Mouse (Mus musculus) urinary bladder, postnatal 14 days (tissue): Measurements from ENCODE around the gene Trim63.
"Not testable (repeated sequence)": the region's sequence is repeated elsewhere in the genome, so short reads cannot be mapped to it uniquely, and the experiment has no call there.

Experiments used
- DNase-seq: peaks from one replicate; pipeline ENCODE4 v3.0.0; 2021; ENCODE audit warnings: low spot score

Trim63 gene

DNA sequence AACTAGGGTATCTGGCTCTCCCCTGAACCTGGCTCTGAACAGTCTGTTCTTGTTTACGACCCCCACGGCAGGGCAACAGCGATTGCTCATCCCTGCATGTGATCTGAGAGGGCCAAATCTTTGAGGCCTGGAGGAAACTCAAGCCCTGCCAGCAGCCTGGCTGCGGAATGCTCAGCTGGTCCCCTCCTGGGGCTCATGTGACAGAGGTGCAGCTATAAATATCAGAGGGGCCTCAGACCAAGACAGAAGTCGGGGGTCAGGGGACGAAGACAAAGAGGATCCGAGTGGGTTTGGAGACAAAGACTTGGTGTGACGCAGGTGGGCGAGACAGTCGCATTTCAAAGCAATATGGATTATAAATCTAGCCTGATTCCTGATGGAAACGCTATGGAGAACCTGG lies at the start of gene Trim63:
TSS of gene Trim63 (plus strand) at position 245 of the 400 bp plus-strand sequence.
- DNase-seq, result no peak

DNA sequence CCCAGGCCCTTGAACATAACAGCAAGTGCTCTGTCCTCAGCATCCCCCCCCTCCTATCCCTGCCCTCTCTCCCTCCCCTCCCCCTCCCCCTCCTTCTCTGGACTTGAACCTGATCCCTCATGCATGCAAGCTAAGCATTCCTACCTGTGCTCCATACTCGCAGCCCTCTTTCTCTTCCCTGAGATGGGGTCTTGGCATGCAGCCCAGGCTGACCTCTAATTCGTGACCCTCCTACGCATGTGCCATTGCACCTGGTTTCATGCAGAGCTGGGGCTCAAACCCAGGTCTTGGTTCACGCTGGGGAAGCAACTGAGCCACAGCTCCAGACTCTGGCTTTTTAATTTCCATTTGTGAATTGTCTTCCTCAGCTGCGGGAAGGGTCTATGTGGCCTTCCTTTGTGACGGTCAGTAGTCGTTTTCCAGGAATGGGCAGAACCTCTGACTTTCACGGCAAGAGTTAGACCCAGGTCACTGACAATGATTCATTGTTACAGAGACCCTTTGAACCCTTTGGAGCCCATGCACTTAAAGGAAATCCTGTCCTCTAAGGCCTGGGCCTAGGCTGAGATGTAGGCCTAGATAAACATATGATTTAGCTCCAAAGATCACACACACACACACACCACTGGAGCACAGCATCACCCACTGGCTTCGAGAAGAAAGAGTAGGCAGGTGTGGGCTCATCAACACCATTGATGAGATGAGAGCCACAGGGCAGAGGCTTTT lies 48.9 kb upstream of the Trim63 start:
- DNase-seq, result no peak

DNA sequence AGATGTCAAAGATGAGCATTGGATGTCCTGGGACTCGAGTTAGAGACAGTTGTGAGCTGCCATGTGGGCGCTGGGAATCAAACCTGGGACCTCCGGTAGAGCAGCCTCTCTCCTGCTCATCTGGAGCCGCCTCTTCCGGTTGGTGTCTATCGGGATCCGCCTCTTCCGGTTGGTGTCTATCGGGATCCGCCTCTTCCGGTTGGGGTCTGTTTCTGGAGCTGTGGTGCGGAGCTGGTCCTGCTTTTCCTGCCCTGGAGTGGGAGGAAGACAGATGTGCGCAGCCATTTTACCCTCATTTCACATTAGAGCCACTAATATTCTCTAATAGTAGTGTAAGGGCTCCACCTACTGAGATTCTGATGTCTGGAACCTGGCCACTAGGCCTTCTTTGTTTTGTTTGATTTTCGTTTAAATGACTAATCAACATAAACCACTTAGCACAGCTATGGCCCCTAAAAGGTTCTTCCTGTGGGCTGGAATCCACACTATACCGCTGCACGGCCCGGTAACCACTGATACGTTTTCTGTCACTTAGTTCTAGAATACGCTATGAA lies 46.7 kb upstream of the Trim63 start:
- no peak for DNase-seq

DNA sequence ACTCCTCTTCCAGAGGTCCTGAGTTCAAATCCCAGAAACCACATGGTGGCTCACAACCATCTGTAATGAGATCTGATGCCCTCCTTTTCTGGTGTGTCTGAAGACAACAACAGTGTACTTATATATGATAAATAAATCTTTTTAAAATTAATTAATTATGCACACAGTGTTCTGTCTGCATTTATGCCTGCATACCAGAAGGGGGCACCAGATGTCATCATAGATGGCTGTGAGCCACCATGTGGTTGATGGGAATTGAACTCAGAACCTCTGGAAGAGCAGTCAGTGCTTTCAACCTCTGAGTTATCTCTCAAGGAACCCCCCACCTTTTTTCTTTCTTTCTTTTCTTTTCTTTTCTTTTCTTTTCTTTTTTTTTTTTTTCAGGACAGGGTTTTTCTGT lies 45.3 kb upstream of the Trim63 start:
- not testable (repeated sequence) for DNase-seq

DNA sequence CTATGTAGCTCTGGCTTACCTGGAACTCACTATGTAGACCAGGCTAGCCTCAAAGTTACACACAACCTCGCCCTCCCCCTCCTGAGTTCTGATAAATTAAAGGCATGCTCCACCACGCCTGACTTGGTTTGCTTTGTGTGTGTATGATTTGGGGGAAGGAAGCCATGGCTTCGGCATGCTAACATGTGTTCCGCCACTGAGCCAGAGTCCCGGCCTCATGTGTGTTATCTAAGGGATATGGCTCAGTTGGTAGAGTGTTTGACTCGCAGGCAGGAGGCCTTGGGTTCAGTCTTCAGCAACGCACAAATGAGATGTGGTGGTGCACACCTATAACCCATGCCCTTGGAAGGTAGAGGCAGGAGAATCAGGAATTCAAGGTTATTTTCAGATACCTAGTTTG lies 42.9 kb upstream of the Trim63 start:
- DNase-seq, result no peak

DNA sequence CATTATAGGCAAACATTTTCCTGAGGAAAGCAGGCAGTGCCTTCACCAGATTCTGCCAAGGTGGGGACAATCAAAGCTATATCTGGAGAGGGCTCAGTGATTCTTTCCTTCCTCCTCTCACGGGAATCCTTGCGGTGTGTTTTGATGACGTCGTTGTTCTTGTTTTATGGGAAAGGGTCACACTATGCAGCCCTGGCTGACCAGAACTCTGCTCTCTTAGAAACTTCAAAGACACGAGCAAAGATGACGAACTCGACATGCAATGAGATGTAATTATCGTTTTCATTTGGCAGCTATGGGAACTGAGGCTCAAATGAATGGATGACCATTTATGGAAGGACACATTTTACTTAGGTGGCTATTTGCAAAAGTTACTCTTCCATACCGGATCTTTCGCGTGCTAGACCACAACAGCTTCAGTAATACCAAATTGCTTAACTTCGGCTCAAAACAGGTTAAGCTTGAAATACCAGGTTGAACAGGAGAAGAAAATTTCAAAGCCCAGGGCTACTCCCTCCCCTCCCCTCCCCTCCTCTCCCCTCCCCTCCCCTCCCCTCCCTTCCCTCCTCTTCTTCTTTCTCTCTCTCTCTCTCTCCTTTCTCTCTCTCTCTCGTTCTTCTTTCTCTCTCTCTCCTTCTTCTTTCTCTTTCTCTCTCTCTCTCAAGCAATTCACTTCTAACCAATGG lies 42.0 kb upstream of the Trim63 start:
- DNase-seq, result no peak

DNA sequence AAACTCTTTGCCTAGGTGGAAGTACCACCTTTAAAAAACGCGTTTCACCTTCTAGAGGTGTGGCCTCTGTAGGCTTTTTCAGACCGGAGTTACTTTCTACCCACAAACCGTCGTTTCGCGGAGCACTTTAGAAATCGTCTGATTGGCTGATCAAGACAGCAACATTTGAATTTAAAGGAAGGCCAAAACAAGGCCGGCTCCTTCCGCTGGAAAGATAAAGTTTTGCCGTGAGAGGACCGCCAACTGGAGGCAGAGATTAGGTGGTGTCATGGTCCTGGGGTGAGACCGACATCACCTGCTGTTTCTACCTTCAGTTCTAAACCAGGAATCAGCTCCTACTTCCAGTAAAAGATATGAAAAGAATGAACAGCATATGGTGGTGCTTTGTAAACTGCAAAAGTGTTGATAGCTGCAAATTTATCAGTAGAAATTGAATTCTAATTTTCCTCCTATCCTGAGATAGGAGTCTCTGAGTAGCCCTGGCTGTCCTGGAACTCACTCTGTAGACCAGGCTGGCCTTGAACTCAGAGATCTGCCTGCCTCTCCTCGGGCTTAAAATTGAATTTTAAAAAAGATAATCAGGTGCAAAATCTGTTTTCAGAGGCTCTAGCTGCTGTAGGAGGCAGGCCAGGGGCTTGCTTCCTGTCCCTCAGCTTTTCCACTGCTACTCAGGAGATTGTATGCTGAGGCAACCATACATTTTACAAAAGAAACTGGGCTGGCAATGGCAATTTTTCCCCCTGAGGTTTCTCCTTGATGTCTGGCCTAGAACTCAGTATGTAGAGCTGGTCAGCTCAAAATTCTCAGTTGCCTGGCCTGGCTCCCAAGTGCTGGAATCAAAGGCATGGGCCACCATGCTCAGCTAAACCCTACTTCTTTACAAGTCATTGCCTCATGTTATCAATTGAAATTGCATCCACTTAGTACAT lies 41.2 kb upstream of the Trim63 start:
- peak; percentile 48 for DNase-seq

DNA sequence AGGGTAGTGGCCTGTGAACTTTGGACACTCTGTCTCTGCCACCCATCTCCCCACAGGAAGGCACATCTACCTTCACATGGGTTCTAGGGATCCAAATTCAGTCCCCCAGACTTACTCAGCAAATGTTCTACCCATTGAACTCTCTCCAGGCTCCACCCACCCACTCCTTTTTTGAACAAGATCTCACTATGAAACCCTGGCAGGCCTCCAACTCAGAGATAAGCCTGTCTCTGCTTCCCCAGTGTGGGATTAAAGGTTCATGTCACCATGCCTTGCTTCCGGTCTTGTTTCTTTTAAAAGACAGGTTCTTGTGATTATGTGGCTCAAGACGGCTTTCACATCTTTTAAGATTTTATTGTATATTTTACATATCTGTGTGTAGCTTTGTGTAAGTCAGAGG lies 30.0 kb upstream of the Trim63 start:
- no peak for DNase-seq

DNA sequence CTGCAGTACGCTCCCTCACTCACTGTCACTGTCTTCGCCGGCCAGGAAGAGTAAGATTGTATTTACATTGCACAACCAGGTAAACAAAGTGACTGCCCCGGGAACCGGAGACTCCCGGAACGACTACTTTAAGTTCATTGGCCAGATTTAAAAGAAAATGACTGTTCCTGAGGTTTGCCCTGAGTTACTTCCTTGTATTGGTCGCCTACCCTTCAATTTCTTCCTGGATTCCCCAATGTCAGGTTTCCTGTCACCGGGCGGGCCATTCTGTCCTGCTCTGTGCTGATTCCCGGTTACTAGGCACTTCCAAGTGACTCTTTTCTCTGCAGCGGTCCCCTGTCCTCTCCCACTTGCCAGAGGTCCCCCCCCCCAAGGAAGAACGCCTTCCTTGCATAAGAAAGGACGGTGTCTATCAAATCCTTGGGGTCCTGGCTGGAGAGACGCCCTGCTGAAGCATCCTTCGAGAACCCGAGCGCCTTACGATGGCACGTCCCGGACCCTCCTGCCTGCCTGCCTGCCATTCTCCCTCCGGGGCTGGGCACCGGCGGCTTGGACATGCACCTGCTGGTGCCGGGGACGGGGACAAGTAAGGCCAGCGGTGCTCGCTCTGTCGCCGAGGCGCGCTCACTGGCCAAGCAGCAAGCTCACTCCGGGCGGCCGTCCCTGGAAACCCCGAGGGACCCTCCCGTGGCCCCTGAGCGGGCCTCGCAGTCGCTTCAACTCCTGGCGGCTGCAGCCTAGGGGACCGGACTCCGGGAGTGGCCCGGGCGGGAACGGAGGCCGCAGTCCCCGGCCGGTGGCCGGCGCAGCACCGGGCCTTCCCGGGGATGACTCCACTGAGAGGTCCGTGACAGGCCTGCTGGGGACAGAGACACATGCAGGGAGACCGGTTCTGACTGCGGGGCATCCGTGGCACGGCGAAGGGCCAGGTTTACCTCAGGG lies 28.4 kb upstream of the Trim63 start:
- peak; percentile 39 for DNase-seq

DNA sequence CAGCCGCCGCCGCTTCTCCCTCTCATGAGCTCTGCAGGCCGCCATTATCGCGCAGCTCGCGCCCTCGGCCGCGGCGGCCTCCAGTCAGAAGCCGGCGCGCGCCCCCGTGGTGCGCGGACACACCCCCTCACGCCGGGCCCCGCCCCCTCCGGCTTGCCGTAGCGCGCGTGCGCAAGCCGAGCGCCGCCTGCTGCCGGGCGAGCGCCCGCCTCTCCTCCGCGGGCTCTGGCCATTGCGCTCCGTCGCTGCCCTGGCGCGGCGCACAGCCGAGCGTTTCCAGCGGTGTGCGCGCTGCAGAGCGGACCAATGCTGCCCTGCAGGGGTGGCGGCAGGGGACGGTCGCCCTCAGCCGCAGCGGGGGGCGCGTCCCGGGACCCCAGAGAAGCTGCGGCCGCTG lies 27.8 kb upstream of the Trim63 start:
- peak; percentile 95 for DNase-seq

DNA sequence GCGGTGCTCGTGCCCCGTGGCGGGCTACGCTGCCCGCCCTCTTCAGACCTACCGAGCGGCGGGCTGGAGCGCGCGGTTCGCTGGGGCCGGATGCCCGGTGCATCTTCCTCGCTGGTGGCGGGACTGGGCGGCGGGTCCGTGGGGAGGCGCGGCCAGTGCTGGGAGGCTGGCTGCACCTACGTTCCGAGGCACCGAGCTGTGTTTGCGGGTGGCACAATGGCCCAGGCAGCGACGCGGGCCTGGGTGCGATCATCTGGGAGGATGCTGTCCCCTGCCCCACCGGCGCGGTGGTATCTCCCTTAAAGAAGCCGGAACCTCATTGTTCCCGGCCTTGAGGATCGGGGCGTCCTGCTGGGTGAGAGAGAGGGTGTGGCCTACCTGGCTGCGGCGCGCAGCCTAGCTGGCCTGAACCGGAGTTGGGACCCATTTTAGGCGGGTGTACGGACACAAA lies 27.3 kb upstream of the Trim63 start, which contains the start of gene Pdik1l:
TSS of gene Pdik1l (minus strand) at position 321 of the 451 bp plus-strand sequence.
- peak; percentile 80 for DNase-seq

DNA sequence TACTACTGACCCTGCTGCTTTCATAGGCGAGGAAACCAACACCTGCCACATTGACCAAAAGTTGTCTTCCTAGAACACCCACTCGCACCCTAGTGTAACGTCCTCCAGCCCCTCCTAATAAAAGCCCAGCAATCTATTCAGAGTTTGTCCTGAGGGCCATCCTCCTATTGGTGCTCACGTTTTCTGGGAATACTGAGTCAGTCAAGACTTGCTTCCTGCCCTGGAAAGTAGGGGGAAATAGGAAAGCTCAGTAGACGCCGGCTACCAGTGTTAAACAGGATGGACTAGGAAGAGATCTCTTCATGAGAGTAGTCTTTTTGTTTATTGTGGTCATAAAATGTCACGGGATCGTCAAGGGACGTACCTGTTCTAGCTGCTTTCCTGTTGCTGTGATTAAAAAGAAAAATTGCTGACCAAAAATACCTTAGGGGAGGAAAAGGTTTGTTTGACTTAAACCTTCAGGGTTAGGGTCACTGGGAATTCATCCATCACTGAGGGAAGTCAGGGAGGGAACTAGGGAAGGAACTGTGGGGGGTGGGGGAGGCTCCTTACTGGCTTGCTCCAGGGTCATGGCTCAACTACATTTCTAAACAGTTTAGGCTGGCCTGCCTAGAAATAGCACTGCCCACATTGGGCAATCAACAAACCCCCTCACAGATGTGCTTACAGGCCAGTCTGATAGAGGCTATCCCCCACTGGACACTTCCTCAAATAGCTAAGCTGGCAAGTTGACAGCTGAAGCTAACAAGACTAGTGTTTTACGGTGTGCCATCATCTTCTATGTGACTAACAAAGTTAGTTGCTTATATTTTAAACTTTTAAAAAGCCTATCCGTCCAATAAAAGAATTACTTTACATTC lies 26.3 kb upstream of the Trim63 start:
- no peak for DNase-seq

DNA sequence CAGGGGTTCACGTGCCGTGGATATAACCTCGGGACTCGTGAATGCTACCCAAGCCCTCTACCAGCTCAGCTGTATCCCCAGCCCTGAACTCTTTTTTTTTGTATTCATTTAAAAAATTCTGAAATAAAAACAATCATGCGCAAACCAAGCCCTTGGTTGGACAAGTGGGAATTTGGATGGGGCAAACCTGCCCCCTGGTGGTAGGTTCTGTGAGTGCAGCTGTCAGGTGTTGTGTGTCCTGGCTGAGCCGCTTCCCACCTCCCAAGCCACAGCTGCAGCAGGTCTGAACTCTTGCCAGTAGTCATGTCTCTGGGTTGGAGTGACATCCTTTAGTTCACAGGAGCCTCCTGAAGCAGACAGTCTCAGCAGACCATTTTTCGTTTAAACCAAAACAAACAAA lies 22.9 kb upstream of the Trim63 start:
- DNase-seq, result peak; percentile 72

DNA sequence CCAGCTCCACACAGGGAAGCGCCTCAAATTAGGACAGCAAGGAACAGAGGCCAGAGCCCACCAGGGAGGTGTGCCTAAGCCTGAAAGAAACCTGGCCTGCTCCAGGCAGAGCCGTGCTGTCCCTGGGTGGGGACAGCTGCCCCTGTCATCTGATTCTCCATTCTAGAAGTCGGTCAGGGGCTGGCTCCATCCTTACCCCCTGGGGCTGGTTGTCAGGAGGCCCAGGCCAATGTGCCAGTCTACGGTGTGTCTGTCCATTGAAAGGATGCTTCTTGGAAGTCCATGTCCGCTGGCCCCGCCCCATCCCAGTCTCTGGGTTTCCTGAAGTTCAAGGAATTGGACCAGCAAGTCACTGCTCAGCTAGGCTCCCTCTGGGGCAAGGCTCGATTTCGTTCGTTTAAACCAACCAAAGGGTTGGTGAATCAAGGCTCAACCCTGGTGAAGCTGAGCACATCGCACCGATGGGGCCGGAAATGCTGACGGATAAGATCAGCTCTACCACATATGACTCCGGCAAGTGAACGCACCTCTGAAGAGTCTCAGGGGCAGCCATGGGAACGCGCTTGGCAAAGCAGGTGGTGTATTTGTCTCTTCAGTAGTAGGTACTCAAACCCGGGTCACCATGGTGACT lies 21.7 kb upstream of the Trim63 start:
- DNase-seq, result no peak

DNA sequence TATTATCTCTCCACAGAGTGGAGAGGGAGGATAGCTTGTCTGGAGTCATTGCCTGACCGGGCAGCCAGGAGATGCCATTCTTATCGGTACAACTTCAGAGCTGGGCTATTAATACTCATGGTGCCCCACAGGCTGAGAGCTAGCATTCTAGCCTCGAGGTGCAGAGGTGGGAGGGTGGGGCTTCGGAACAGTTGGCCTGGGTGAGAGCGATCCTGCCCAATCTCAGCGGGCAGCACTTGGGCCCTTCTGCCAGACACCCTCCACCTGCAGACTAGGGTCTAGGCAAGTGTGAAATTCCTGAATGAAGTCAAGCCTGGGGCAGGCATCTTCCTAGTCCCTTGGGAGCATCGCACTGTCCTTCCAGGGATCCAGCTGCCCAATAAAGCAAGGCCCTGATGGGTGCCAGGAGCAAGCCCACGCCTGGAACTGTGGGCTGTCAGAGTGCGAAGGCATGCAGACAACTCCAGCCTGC lies 21.2 kb upstream of the Trim63 start:
- no peak for DNase-seq

DNA sequence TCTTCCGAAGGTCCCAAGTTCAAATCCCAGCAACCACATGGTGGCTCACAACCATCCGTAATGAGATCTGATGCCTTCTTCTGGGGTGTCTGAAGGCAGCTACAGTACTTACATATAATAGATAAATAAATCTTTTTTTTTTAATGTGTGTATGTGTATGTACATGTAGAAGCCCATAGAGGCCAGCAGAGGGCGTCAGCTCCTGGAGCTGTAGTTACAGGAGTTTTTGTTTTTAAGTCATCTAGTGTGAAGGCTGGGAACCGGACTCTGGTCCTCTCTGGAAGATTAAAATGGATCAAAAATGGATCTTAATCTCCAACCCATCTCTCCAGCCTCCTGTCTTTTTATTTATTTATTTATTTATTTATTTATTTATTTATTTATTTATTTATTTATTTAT lies 18.8 kb upstream of the Trim63 start:
- DNase-seq, result not testable (repeated sequence)

DNA sequence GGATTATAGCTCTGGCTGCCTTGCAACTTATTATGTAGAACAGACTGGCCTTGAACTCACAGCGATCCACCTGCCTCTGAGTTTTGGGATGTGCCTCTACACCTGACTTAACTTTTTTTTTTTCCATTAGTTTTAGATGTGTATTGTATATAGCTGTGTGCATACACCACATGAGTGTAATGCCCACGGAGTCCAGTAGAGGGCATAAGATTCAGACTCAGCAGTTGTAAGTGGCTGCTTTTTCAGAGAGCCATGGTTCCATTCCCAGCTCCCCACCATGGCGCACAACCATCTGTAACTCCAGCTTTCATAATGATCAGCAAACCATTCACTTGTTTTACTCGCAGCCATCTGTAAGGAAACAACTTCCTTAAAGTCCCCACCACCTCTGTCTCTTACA lies 18.4 kb upstream of the Trim63 start:
- no peak for DNase-seq

DNA sequence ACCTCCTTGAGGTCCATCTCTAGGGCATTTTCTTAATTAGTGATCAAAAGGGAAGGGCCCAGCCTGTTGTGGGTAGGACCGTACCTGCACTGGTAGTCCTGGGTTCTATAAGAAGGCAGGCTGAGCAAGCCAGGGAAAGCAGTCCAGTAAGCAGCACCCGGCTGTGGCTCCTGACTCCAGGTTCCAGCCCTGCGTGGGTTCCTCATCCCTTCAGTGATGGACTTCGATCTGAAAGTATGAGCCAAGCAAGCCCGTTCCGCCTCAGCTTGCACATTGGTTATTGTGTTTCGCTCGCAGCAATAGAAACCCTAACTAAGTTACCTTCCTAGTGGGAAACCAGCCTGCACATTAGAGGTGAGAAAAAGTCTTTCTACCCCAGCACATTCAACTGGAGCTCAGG lies 17.6 kb upstream of the Trim63 start:
- DNase-seq, result no peak
